Mouse (Mus musculus): ENCODE data around the gene Sept12. TPM values are rescaled to one million over a fixed set of nuclear protein-coding genes. Genes with fewer than 3 reads are reported as not detected.

The Sept12 gene
- total RNA-seq, 2 experiments from 2014 or later = not detected

DNA sequence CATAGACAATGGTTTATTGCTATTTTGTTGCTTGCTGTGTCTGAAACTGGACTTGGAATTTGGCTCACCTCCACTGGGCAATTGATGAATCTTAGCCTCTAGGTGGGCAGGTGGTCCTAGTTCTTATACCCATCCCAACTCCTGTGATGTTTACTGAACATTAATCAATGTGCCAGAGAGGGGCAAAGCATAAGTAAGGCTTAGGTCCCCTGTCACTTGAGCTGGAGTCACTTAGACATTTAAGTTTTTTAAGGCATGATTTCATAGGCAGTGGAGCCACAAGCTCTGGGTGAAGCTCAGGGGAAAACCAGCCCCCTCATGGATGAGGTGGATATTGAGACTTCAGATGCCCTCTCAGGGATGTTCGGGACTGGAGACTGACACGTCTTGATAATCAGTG, 59.2 kb downstream of the Sept12 start, which contains the start of gene Nudt16l1:
TSS of gene Nudt16l1 (plus strand) at position 301 of the 400 bp plus-strand sequence.
- DNase-seq (ENCODE audit: low spot score in 2 of 2) = no peak

DNA sequence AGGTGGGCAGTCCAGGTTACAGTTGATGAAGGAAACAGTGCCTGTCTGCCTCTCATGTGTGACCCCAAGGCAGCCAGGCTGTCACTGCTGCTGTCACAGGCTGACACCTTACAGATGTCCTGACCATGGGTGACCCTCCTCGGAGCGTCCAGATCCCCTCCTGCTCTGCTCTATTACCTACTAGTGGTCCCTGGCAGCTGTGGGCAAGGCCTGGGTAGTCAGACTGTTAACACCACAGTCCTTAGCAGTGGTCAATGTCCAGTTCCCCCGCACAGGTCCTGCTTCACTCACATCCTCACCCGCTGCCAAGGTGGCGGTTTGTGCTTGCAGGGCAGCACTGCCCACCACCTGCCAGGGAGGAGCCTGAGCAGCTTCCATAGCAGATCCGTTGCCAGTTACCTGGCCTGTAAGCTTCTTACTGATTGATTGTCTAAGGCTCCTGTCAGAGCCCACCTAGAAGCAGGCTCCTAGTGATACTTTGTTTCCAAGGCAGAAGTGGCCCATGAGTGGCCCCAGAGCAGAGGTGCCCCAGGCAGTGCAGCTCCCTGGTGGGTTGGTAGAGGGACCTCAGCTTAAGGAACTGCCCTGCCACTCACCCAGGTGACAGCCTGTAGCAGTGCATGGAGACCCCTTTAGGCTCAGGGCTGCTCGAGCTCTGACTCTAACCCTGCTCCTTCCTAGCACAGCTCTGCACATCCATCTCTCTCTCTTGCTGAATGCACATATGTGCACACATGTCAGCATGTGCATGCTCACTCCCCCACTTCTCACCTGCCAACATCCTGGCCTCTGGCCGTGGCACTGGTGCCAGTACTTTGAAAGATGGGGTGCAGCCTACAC, 60.1 kb downstream of the Sept12 start:
- DNase-seq (ENCODE audit: low spot score in 2 of 2) = no peak

Other genes with a start within 250 kb of the Sept12 start
- gene Cdip1, start 207.6 kb downstream of the Sept12 start, total RNA-seq (2021) = 100 to 1,000 TPM; 107 to 114 TPM
- gene 4930562C15Rik, start 162.4 kb downstream of the Sept12 start, total RNA-seq (2021) = not detected
- gene Ubald1, start 117.5 kb downstream of the Sept12 start, total RNA-seq (2021) = 10 to 100 TPM; 32.3 to 32.8 TPM
- 10 to 100 TPM; 87.3 to 91.8 TPM for gene Mgrn1, start 111.6 kb downstream of the Sept12 start, total RNA-seq (2021)
- 10 to 100 TPM; 51.5 to 57.6 TPM for gene Nudt16l1, start 59.1 kb downstream of the Sept12 start, total RNA-seq (2021)
- gene Anks3, start 33.6 kb downstream of the Sept12 start, total RNA-seq (2021) = 10 to 100 TPM; 25.9 to 27.9 TPM
- gene Smim22, start 9.4 kb upstream of the Sept12 start, total RNA-seq (2021) = not detected
- 10 to 100 TPM; 15.8 to 19.1 TPM for gene Rogdi, start 15.7 kb upstream of the Sept12 start, total RNA-seq (2021)
- 10 to 100 TPM; 57.2 to 65.9 TPM for gene Glyr1, start 52.0 kb upstream of the Sept12 start, total RNA-seq (2021)
- gene Ubn1, start 52.2 kb upstream of the Sept12 start, total RNA-seq (2021) = 10 to 100 TPM; 39.5 to 42.2 TPM
- under 1 TPM; 0.42 to 0.44 TPM for gene Ppl, start 134.6 kb upstream of the Sept12 start, total RNA-seq (2021)
- 1 to 10 TPM; 5.7 to 7.3 TPM for gene Sec14l5, start 149.3 kb upstream of the Sept12 start, total RNA-seq (2021)
- gene Nagpa, start 206.2 kb upstream of the Sept12 start, total RNA-seq (2021) = 10 to 100 TPM in 1 of 2 experiments, 1 to 10 TPM in 1; 7.6 to 10.5 TPM
- gene AU021092, start 224.4 kb upstream of the Sept12 start, total RNA-seq (2021) = 1 to 10 TPM; 8.1 to 8.2 TPM
- gene Alg1, start 235.8 kb upstream of the Sept12 start, total RNA-seq (2021) = 10 to 100 TPM; 17.0 to 17.6 TPM

Measured in gastrocnemius, postnatal 4 days (tissue).